Mouse (Mus musculus) retina, embryonic 14.5 days (tissue): Measurements from ENCODE around the gene Ptprt.
A peak's percentile ranks its signal among the peaks of the same experiment; 100 is the strongest.
"Not testable (repeated sequence)": the region's sequence is repeated elsewhere in the genome, so short reads cannot be mapped to it uniquely, and the experiment has no call there.

Experiments
- DNase-seq: peaks from one replicate; pipeline ENCODE4 v3.0.0-alpha.2; 2015; ENCODE audit warnings: low spot score

Ptprt gene

GRCm38 (mm10) chr2:162197316-162197715 is 463.6 kb downstream of the Ptprt start:
- DNase-seq: peak; percentile 2

GRCm38 (mm10) chr2:162182621-162183475 is 478.1 kb downstream of the Ptprt start:
- peak; percentile 5 for DNase-seq

- no peak for DNase-seq
These were observed 479.1 kb downstream of the Ptprt start for GRCm38 (mm10) chr2:162181826-162182225.

- no peak for DNase-seq
These were observed 488.4 kb downstream of the Ptprt start for GRCm38 (mm10) chr2:162172529-162172928.

- no peak for DNase-seq
These were observed 519.0 kb downstream of the Ptprt start for GRCm38 (mm10) chr2:162141845-162142411.

- not testable (repeated sequence) for DNase-seq
These were observed 524.8 kb downstream of the Ptprt start for GRCm38 (mm10) chr2:162136176-162136575.

- DNase-seq: no peak
These were observed 529.2 kb downstream of the Ptprt start for GRCm38 (mm10) chr2:162131607-162132304.

- no peak for DNase-seq
These were observed 531.1 kb downstream of the Ptprt start for GRCm38 (mm10) chr2:162129896-162130295.

GRCm38 (mm10) chr2:162118041-162118440 is 542.9 kb downstream of the Ptprt start:
- no peak for DNase-seq

- no peak for DNase-seq
These were observed 578.6 kb downstream of the Ptprt start for GRCm38 (mm10) chr2:162082391-162082790.

GRCm38 (mm10) chr2:162080717-162081398 is 580.1 kb downstream of the Ptprt start:
- peak; percentile 49 for DNase-seq

GRCm38 (mm10) chr2:162078571-162079280 is 582.2 kb downstream of the Ptprt start:
- peak; percentile 14 for DNase-seq

- DNase-seq: no peak
These were observed 608.1 kb downstream of the Ptprt start for GRCm38 (mm10) chr2:162052816-162053215.

- DNase-seq: no peak
These were observed 610.7 kb downstream of the Ptprt start for GRCm38 (mm10) chr2:162050198-162050597.

- no peak for DNase-seq
These were observed 625.3 kb downstream of the Ptprt start for GRCm38 (mm10) chr2:162035615-162036014.

- peak; percentile 44 for DNase-seq
These were observed 629.3 kb downstream of the Ptprt start for GRCm38 (mm10) chr2:162031636-162032035.

- DNase-seq: no peak
These were observed 659.9 kb downstream of the Ptprt start for GRCm38 (mm10) chr2:162001016-162001415.

GRCm38 (mm10) chr2:161982311-161982710 is 678.6 kb downstream of the Ptprt start:
- DNase-seq: no peak

- DNase-seq: no peak
These were observed 699.5 kb downstream of the Ptprt start for GRCm38 (mm10) chr2:161961179-161962163.

- no peak for DNase-seq
These were observed 715.5 kb downstream of the Ptprt start for GRCm38 (mm10) chr2:161945424-161945823.
